Mouse (Mus musculus) lung, postnatal 4 days (tissue): ENCODE measurements around the gene Rab25.
A peak's percentile ranks its signal among the peaks of the same experiment; 100 is the strongest.

Experiments used
- DNase-seq, 2 experiments: peaks; one replicate each; pipeline ENCODE4 v3.0.0; 2021

The Rab25 gene

DNA sequence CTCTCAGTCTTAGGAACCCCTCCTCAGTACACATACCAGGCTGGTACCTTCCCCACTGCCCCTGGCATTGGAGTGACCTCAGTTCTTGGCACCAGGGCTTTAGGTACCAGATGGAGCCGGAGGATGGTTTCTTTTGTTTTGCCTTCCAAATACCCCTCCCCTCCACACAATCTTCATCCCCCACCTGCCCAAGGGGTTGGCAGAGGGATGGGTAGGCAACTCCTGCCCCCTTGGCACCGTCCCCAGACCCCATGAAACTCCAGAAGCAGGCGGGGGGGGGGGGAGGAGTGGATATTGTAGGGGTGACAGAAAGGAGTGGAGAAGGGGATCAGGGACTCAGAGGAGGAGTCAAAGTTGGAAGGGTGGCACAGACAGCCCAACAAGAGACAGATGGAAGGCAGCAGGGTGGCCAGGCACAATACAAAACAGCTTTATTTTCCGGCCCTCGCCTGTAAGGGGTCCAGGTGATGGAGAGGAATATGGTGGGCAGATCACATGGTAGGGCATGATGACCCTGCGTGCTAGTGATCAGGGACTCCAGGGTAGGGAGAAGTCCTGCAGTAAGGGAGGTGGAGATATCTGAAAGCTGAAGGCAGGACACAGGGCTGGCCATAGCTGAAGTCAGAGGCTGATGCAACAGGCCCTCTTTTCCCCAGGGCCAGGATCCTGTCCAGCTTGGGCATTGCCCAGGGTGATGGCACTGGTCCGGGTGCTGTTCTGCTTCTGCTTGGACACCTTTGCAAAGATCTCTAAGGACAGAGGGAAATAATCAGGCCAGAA is 6.3 kb downstream of the Rab25 start:
- peak in 1 of 2 experiments; percentile 18 for DNase-seq

DNA sequence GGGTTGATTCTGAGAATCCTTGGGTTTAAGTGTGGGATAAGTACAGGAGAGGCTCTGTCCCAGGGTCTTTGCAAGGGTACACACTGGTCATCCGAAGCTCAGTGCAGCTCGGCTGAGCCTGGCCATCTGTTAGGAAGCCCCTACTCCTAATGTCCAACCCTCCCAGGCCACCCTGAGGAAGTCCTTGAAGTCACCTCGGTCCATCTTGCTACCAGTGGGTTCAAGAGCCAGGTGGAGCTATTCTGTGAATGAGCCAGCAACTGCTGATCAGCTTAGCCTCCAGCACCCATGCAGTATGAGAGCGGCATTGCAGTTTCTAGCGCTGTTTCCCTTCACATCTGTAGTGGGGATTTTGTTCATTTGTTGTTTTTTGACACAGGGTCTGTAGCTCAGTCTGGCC is 8.0 kb downstream of the Rab25 start:
- no peak for DNase-seq

DNA sequence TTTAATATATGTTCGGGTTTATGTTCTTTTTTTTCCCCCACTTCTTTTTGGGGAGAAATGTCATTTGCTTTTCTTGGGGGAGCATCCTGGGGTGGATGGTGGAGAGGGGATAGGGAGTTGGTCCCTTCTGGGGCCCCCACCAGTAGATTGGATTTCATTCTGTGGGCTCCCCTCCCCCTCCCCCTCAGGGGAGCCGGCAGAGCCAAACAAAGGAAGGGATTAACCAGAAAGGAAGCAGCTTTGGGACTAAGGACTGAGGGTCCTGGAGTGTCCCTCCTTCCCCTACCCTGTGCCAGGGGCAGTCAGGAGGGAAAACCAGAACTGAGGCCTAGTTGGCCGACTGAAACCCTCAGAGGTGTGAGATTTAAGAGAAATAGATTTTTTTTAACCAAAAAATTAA is 8.7 kb downstream of the Rab25 start:
- DNase-seq = no peak

DNA sequence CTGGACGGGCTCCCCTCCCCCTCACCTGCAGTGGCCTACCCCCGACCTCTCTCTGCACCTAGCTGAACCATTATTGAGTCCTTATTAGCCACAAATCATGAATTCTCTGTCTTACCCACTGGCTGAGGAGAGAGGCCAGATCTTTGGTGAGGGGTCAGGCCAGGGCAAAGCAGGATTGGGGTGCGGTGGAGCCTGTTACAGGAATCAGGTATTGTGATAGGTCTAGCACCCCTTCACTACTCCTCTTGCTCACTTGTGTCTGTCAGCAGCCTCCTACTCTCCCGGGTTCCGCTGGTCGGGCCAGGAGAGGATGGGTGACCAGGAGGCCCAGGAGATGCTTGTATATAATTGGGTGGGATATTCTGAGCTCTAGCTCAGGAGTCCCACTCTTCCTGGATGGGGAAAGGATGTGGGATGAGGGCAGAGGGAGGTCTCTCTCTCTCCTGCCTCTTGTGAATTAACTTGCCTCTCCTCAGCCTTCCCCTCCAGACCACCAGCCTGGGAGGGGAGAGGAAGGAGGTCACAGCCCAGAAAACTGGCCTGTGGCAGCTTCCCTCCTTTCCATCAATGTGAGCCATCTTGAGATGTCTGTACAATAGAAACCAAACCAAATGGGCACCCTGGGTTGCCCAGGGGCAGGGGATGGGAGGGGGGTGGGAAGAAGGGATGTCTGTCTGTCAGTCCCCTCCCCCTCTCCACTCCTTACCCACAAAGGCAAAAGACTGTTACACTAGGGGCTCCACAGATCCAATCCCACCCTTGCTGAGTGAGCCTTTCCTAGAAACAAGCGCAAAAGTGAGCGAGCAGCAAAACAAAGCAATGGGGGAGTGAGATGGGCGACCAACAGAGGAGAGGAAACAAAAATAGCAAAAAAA is 9.6 kb downstream of the Rab25 start:
- no peak for DNase-seq

DNA sequence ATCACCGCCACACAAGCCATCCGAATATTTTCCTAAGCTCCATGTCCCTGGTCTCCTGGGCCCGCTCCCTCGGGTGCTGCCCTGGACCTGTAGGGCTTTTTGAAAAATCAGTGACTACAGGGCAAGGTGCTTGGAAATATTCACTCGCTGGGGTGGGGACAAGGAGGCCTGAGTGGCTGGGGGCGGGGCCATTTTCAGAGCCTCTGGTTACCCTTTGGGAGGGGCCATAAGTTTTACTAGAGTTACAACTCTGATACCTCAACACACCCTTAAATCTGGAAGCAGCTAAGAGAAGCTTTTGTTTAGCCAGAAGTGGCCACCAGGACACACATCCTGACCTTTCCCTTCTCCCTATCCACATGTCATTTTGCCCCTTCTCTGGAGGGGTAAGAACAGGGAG is 11.0 kb downstream of the Rab25 start:
- peak in 1 of 2 experiments; percentile 30 for DNase-seq

DNA sequence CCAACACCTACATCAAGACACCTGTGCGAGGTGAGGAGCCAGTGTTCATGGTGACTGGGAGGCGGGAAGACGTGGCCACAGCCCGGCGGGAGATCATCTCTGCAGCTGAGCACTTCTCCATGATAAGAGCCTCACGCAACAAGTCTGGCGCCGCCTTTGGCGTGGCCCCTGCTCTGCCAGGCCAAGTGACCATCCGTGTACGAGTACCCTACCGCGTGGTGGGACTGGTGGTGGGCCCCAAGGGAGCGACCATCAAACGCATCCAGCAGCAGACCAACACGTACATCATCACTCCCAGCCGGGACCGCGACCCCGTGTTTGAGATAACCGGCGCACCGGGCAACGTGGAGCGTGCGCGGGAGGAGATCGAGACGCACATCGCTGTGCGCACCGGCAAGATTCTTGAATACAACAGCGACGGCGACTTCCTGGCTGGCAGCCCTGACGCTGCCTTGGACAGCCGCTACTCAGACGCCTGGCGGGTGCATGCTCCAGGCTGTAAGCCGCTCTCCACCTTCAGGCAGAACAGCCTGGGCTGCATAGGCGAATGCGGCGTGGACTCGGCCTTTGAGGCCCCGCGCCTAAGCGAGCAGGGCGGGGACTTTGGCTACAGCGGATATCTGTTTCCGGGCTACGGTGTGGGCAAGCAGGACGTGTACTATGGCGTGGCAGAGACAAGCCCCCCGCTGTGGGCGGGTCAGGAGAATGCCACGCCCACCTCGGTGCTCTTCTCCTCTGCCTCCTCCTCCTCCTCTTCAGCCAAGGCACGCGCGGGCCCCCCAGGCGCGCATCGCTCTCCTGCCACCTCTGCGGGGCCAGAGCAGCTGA is 11.8 kb downstream of the Rab25 start:
- peak; percentile 84 to 90 for DNase-seq

DNA sequence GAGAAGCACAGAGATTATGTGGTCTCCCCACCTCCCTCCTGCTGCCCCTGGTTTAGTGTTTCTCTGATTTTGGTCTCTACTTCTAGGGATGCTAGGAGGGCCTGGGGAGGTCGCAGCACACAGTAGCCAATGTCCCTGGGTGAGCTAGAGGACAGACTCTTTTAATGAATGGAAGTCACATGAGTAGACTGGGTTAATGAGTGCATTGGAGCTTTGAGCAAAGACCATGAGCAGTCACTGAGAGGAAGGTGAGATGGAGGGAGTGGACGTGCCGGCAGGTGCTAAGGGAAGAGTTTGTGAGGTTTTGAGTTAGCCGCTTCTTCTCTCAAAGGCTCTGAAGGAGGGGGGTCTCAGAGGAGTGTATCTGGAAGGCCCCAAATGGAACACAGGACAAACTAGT is 12.6 kb downstream of the Rab25 start:
- no peak for DNase-seq

DNA sequence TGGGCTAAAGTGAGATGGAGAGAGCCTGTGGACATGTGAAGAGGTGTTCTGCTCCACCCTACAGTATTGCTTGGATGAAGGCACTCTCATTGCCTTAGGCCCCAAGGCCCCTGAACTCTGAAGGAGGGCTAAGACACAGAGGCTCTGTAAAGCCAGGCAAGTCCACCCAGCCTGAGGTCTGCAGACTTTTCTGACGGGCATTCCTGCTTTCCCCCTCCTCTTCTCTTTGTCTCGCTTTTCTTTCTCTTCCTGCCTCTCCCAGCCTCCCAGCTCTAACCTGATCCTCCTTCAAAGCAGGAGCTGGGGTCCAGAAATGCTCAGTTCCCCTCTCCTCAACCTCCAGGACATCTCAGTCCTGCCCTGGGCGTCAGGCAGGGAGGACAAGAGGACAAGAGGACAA is 13.1 kb downstream of the Rab25 start:
- no peak for DNase-seq

DNA sequence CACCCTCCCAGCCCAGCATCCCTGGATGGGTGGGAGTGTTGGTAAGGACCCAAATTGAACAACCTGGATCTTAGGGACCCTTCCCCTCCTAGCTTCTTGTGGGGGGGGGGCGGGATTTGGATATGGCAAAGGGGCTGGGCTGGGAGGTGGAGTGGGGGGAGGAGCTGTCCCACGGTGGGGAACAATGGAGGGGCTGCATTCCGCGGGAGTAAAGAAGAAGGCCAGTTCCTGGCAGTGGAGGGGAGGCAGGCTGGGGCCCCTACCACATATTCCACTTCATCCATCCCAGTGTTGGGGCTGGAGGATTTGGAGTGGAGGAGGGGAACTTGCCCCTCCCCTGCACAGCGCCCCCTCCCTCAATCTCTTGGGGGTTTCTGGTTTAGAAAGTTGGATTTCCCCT is 14.4 kb downstream of the Rab25 start:
- DNase-seq = no peak

DNA sequence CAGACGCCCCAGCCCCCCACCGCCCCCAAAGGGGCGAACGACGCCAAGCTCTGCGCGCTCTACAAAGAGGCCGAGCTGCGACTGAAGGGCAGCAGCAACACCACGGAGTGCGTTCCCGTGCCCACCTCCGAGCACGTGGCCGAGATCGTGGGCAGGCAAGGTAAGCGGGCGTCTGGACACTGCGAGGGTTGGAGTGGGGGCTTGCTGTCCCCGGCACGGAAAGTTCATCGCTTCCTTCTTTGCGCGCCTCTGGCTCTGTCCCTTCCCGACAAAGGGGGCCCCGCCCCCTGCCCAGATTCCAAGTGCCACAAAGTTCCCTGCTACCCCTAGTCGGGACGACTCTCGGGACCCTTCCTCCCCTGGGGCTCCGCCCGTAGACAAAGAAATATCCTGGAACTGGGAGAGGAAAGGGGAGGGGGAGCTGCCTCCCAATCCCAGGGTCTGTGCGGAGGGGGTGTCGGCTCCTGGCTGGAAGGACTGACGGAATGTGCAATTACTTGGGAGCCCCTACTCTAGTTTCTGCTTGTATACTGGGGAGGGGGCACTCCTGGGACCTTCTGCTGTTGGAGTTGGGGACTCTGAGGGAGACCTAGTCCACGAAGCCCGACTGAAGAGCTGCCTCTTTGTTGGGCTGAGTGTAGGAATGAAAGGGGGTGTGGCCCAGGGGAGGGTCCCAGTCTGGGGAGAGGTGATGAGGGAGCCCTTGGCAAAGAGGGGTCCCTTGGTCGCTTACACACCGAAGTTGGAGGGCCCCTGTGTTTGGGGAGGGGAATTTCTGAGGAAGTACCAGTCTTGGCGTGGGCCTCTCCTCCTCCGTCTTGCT is 15.2 kb downstream of the Rab25 start:
- DNase-seq = peak; percentile 48 to 65

DNA sequence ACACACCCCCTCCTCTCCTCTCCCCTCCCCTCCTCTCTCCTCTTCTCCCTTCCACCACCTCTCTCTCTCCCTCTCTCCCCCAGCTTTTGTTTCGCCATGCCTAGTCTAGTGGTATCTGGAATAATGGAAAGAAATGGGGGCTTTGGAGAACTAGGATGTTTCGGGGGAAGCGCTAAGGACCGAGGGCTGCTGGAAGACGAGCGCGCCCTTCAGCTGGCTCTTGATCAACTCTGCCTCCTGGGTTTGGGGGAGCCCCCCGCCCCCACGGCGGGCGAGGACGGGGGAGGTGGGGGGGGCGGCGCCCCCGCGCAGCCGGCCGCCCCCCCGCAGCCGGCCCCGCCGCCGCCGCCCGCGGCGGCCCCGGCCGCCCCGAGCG is 15.8 kb downstream of the Rab25 start, which contains the start of gene Mex3a:
Gene Mex3a (plus strand): TSS at position 97 of the 376 bp plus-strand sequence.
- DNase-seq = no peak

DNA sequence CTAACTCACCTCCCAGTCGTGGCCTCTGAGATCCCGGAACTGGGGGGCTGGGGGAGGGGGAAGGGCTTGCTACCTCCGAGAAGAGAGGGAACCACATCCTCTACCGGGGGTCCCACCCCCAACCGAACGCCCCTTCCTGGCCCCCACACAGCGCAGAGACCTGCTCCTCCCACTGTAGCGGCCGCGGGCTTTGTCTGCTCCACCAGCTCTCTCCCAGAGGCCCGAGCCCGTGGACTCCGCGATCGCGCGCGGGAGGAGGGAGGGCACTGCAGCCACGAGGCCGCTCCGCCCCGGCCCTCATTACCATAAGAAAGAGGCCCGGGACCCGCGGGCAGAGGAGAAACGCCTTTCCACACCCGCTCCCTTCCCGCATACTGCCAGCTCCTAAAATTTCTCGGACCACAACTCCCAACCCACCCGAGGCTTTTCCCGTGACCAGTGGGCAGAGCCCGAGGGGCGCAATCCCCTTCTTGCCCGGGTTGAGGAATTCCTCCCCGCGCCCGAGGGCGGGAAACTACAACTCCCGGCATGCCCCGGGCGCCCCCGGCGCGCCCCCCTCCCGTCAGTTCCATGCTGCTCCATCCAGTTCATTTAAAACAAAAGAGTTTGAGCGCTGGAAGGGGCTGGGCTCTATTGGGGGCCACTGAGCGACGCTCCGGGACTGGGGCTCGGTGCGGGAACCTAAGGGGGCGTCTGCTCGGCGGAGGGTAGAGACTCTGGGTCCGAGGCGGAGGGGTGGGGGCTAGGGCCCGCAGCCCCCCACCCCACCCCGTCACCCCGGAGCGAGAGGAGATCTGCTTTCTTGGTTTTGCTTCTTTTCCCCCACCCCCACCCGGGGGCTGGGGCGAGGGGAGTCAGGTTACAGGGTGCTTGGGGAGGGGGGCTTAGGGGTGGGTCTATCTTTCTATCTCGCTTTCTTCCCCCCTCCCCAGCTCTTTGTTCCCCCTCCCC is 16.5 kb downstream of the Rab25 start:
- DNase-seq = peak; percentile 92 to 93

DNA sequence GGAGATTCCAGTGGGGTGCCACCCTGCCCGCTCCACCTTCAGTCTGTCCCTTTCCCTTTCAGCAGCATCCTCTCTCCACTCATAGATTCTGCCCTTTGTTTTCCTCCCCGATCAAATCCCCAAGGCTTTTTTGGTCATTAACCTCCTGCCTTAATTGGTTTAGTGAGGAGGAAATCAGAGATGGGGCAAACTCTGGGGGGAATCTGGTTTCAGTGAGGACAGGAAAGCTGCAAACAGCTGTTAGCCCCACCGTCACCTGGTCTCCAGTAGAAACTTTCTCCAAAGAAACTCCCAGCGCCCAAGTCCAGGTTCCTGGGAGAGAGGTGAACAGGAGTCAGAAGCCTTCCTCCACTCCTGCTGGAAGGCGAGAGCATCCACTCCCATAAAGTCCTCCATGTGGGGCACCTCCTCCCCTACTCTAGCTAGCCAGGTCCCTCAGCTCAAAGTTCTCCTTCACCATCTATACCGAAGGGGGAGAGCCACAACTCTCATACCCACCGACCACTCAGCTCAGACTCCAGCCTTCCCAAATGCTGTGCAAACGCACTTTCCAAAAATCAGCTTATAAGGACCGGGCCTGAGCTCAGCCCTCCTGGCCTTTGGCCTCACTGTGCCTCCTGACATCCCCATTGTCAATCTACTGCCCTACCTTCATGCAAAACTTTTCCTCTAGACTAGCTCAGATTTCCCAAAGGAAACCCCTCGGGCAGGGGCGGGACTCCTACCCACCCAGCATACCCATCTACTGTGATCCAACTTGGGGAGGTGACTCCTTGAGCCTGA is 17.8 kb downstream of the Rab25 start:
- no peak for DNase-seq

DNA sequence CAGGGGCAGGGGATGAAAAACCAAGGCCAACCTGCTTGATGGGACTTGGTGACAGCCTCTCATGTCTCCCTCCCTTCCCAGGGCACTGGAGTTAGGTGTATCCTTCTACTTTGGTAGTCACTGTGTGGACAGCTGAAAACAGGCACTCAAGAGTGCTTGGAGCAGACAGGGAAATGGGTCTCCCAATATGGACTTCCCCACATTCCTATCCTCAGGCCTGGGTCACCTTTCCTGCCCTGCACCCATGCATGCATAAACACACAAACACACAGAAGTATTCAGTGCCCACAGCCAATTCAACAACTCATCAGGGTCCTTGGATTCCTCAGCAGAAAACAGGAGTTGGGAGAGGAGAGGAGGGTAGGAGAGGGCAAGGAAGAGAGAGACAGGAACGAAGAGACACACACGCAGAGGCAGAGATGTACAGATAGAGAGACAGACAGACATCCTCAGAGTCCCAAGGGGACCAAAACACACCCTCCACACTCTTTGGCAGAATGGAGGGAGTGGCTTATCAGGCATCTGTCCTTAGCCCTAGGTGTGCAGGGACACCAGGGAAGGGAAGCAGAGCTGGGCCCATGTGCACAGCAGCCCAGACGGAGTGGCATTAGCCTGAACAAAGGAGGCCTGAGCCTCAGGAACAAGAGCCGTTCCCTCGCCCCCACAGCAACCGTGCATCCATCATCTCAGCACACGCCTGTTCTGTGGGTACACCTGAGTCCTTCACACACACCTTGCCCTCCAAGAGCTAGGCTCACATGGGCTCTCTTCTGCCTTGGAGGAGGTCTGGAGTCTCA is 18.7 kb downstream of the Rab25 start:
- no peak for DNase-seq

DNA sequence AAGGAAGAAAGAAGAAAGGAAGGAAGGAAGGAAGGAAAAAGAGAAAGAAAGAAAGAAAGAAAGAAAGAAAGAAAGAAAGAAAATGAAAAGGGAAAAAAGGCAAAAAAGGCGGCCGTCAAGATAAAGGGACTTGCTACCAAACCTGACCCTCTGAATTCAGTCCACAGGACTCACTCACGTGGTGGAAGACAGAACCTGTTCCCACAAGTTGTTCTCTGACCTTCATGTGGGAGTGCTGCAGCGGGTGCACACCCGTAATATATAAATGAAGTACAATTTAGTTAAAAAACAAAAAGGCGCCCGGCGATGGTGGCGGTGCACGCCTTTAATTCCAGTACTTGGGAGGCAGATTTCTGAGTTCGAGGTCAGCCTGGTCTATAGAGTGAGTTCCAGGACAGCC is 19.5 kb downstream of the Rab25 start:
- no peak for DNase-seq

DNA sequence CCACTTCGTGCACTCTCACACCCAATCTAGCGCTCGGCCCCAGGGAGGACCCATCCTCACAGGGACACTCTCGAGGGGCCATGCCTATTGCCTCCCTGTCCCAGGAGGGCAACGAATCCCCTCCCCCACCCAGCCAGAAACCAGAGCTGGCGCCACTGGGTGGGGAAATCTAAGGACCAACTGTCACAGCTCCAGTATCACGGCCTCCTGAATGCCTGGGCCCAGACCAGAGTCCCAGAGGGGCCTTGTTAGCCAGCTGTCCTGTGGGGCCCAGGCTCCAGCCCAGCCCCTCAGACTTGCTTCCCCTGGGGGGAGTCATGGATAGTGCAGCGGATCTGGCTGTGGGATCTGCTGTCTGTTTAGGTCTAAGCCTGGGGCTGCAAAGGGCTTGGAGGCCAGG is 20.5 kb downstream of the Rab25 start:
- peak in 1 of 2 experiments; percentile 62 for DNase-seq

DNA sequence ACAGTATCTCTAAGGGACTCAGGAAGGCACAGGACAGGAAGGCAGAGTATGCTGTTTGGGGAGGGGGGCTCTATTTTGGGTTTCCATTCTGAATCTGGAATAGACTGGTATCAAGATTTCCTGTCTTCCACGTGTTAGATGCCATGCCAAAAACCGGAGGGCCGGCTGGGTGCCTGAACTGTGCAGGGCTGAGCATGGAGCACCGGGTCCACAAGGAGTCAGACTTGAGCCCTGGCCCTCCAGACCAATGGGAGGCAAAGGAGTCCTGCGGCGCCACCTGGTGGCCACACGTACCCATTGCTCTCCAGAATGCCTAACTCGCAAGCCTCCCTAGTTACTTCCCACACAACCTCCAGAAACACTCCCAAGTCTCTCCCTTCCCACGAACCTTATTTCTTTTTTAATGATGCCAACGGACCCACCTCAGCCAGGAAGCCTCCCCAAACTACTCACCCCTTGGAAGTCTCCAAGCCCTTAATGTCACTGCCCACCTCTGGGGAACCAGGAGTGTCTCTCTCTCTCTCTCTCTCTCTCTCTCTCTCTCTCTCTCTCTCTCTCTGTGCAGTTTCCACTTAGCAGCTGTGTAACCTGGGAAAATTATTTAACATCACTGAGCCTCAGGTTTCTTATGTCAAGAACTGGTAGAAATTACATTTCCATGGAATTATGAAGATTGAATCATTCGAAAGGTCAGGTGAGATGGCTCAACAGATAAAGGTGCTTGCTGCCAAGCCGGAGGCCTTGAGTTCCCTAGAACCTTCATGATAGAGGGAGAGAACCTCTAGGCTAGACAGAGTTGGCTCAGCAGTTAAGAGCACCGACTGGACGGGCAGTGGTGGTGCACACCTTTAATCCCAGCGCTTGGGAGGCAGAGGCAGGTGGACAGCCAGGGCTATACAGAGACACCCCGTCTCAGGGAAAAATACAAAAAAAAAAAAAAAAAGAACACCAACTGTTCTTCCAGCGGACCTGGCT is 21.7 kb downstream of the Rab25 start:
- DNase-seq = peak; percentile 91

DNA sequence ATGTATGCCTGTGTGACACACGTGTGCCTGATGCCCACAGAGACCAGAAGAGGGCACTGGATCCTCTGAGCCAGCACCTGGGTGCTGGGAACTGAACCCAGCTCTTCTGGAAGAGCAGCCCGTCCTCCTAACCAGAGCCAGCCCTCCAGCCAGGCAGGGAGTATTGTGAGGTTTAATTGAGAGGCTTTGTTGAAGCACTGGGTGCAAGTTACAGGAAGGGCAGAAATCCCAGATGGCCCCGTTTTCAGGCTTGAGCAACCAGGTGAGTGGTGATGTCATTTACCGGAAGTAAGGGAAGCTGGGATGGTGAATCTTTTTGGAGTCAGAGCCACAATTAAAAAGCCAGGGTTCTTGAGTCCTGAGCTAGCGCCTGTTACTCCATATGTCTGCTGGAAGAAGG is 23.1 kb downstream of the Rab25 start:
- DNase-seq = no peak
